Mouse (Mus musculus) hindbrain, postnatal 0 days (tissue): Measurements from ENCODE around the gene Ankrd23. TPM values are rescaled to one million over a fixed set of nuclear protein-coding genes. Genes with fewer than 3 reads are reported as not detected.

Experiments
- ATAC-seq: fragments of 200-750 bp; cut with Nextera tagmentation; 2 replicates; pipeline ENCODE4 v1.8.0; 2017; ENCODE audit warnings: mild to moderate bottlenecking, moderate TSS enrichment, moderate library complexity
- DNase-seq: peaks from one replicate; pipeline ENCODE4 v3.0.0-alpha.2; 2015; ENCODE audit warnings: low spot score
- H3K27ac ChIP-seq: fragments of 300-500 bp; sonication (generic); 2 replicates; pipeline ENCODE4 v1.5.1; 2014; ENCODE audit warnings: mild to moderate bottlenecking
- H3K27me3 ChIP-seq: fragments of 300-500 bp; sonication (generic); 2 replicates; pipeline ENCODE4 v1.6.1; 2014; ENCODE audit warnings: low read length, mixed read lengths; ENCODE audit not compliant: insufficient read depth
- H3K36me3 ChIP-seq: fragments of 300-500 bp; sonication (generic); 2 replicates; pipeline ENCODE4 v1.6.1; 2014; ENCODE audit warnings: low read length, mixed read lengths; ENCODE audit not compliant: insufficient read depth
- H3K4me1 ChIP-seq: fragments of 300-500 bp; sonication (generic); 2 replicates; pipeline ENCODE4 v1.6.1; 2014; ENCODE audit warnings: antibody characterized with exemption, low read length, mixed read lengths; ENCODE audit not compliant: insufficient read depth
- H3K4me2 ChIP-seq: fragments of 300-500 bp; sonication (generic); 2 replicates; pipeline ENCODE4 v1.6.1; 2014; ENCODE audit warnings: low read depth, mild to moderate bottlenecking, low read length, moderate library complexity, mixed read lengths
- H3K4me3 ChIP-seq: fragments of 300-500 bp; sonication (generic); 2 replicates; pipeline ENCODE4 v1.5.1; 2014; ENCODE audit warnings: low read length
- H3K9ac ChIP-seq: fragments of 300-500 bp; sonication (generic); replicated peaks from 2 replicates; pipeline ENCODE4 v1.6.1; 2014; ENCODE audit warnings: mild to moderate bottlenecking, low read length, moderate library complexity, mixed read lengths
- H3K9me3 ChIP-seq: fragments of 300-500 bp; sonication (generic); 2 replicates; pipeline ENCODE4 v1.6.1; 2016; ENCODE audit warnings: low read length, mixed read lengths
- CTCF ChIP-seq: IDR thresholded peaks from 2 replicates; pipeline ENCODE4 v1.5.1; 2016; ENCODE audit warnings: antibody characterized with exemption, control low read depth, low read depth
- WGBS: fragments of 180-500 bp; shearing (Covaris S2); extraction: QIAGEN DNeasy Blood & Tissue Kit; methylation state at CpG from one replicate; pipeline ENCODE4 v1.1.7; 2014; 5-methylcytosine and 5-hydroxymethylcytosine counted together
- polyA plus RNA-seq: library from polyadenylated mRNA; unstranded; fragments of >200 nt; fragmentation: Nextera tagmentation; extraction: Ambion mirVana; gene quantifications from 2 replicates; pipeline ENCODE4 v1.2.1, GENCODE M21; 2015
- total RNA-seq: library from RNA; depleted of rRNA; stranded (reverse); fragments of >200 nt; gene quantifications from 2 replicates; pipeline ENCODE4 v1.2.3, GENCODE M21; 2014

Ankrd23 gene
- total and polyA plus RNA-seq, 2 experiments from 2014 or later, result 11.2 to 11.5 TPM

DNA sequence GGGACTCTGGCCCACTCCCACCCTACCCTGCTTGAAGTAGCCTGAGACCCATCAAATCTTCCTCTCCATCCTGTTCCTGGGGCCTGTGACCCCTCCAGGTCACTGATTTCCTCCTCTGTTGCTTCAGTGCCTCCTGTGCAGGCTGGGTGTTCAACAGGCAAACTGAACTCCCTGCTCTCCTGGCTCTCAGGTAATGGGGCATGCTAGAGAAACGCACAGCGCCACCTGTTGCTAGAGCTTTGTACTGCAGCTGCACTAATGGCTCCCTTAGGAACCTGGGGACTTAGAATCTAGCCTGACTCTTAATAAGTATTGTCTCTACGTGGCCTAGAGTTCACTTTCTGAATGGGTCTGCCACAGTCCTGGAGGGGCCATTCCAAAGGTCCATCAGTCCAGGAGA lies 35.4 kb downstream of the Ankrd23 start:
- Histone ChIP-seq H3K36me3 (peaks cover 19% of the 10 kb centered on the region), H3K9ac (no peak overlapping the region), H3K9me3 (no peaks in the 10 kb centered on the region), H3K27me3 (no peaks in the 10 kb centered on the region), H3K27ac (no peak overlapping the region), H3K4me1 (no peaks in the 10 kb centered on the region), H3K4me3 (no peak overlapping the region), H3K4me2 (no peak overlapping the region)
- peak; percentile 93 for TF ChIP-seq CTCF
- ATAC-seq (peak; percentile 43), DNase-seq (peak; percentile 85)
- 5% methylated on average over 3 of the region's 3 CpGs for WGBS

DNA sequence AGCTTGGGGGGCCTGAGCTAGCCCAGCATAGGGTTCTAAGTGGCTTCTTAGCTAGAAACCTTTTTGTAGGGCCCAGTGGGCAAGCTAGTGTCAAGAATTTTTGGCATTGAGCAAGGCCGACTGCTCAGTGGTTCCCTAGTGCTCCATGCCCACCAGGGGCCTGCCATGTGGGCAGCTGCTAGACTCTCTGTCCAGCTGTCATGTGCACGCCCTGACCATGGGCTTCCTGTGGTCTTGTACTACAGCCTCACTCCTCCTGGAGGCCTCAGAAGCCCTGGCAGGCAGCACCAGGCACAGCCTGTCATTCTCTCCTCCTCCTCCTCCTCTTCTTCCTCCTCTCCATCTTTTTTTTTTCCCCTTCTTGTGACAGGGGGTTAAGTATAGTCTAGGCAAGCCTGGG lies 39.4 kb downstream of the Ankrd23 start:
- Histone ChIP-seq H3K9me3 (no peaks in the 10 kb centered on the region), H3K27ac (no peak overlapping the region), H3K27me3 (no peaks in the 10 kb centered on the region), H3K36me3 (peaks cover 19% of the 10 kb centered on the region), H3K4me2 (no peak overlapping the region), H3K4me1 (no peaks in the 10 kb centered on the region), H3K4me3 (no peak overlapping the region), H3K9ac (no peak overlapping the region)
- ATAC-seq (no peak), DNase-seq (no peak)
- TF ChIP-seq CTCF, result no peak
- 48% methylated on average over 2 of the region's 2 CpGs for WGBS

DNA sequence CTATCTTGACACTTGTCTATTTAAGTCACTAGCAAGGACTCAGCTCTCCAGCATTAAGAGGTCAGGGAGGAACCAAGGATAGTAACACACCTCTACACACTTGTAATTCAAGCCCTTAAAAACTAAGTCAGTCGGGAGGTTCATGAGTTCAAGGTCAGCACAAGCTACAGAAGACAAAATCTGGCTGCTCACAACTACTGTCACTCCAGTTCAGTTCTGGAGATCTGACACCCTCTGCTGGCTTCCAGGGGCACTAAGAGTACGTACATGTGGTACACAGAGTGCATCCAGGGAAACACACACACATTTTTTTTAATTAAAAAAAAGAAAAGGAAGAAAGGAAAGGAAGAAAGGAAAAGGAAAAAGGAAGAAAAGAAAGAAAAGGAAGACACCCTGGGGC lies 40.0 kb downstream of the Ankrd23 start:
- WGBS, result 50% methylated on average over 2 of the region's 2 CpGs
- no peaks in the 10 kb centered on the region for H3K27me3 ChIP-seq
- TF ChIP-seq CTCF, result peak; percentile 64
- H3K9me3 ChIP-seq, result no peaks in the 10 kb centered on the region
- no peak overlapping the region for H3K9ac ChIP-seq
- H3K4me2 ChIP-seq, result no peak overlapping the region
- DNase-seq (peak; percentile 70), ATAC-seq (peak; percentile 55; the same call in 1 of the 2 replicates)
- no peak overlapping the region for H3K4me3 ChIP-seq
- no peak overlapping the region for H3K27ac ChIP-seq
- H3K36me3 ChIP-seq, result peaks cover 19% of the 10 kb centered on the region
- H3K4me1 ChIP-seq, result no peaks in the 10 kb centered on the region

DNA sequence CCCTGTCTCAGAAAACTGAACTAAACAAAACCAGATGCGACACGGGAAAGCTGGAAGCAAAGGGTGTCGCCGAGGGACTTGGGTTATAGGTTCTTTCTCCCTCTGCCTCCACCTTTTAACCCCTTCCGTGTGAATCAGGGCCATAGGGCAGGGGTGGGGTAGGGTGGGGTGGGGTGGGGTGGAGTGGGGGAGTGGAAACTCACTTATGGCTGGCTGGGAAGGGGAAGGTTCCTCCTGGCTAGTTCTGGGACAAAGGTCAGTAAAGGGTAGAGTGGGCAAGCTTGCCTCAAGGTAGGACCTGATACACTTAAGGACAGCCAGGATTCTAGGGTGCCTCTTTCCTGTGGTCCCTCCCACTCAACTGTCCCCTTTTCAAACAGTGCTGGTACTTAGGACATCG lies 43.4 kb downstream of the Ankrd23 start:
- Histone ChIP-seq H3K4me2 (no peak overlapping the region), H3K36me3 (no peaks in the 10 kb centered on the region), H3K4me3 (no peak overlapping the region), H3K9ac (no peak overlapping the region), H3K4me1 (no peaks in the 10 kb centered on the region), H3K27ac (no peak overlapping the region), H3K9me3 (no peaks in the 10 kb centered on the region), H3K27me3 (no peaks in the 10 kb centered on the region)
- ATAC-seq (no peak), DNase-seq (no peak)
- TF ChIP-seq CTCF, result no peak
- 81% methylated on average over 6 of the region's 6 CpGs for WGBS

DNA sequence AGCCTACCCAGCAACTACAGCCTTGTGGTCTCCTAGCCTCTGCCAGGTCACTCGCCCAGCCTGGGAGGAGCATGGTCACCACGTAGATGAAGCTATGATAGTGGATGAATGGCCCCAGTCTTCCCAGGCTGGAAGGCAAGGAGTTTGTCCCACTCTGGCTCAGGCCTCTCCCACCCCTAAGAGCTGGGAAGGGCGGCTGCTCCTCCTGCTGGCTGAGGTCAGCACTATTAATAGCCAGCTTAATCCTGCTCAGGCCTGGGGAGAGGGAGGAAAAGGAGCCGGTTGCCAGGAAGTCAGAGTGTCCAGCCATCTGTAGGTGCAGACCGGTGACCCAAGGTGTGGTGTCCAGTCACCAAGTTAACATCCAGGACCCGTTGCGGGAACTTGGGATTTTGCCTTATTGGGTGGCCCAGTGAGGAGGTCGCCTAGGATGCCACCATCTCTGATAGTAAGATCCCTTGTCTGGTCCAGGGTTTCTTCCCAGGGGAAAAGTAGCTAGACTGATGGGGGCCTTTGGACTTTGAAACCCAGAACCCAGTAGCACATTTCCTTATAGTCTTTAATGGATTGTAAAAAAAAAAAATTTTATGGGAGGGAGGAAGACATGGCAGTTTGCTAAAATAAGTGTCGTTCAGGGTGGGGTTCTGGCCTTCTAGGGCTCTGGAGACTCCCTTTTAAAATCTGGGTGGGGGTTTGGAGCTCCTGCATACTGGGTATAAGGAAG lies 44.1 kb downstream of the Ankrd23 start:
- no peak overlapping the region for H3K4me2 ChIP-seq
- WGBS, result 51% methylated on average over 9 of the region's 9 CpGs
- no peaks in the 10 kb centered on the region for H3K27me3 ChIP-seq
- DNase-seq (peak; percentile 57), ATAC-seq (peak; percentile 80)
- H3K9me3 ChIP-seq, result no peaks in the 10 kb centered on the region
- TF ChIP-seq CTCF, result peak; percentile 71
- H3K27ac ChIP-seq, result no peak overlapping the region
- no peak overlapping the region for H3K9ac ChIP-seq
- no peaks in the 10 kb centered on the region for H3K4me1 ChIP-seq
- H3K36me3 ChIP-seq, result no peaks in the 10 kb centered on the region
- H3K4me3 ChIP-seq, result no peak overlapping the region

DNA sequence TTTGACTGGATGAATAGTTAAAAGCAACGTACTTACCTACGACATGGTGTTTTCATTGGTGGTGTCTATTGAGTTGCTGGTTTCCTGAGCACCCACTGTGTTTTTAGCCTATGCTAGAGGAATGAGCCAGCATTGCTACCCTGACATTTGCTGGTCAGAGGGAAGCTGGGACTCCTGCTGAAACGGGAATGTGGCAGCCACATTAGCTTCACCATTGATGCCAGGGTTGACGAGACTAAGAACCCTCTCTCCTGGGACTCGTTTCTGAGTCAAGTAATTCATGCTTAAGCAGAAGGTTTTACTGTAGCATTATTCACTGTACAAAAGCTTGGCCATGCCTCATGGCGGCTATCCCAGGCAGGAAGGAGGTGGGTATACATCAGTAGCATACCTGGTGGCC lies 47.0 kb downstream of the Ankrd23 start:
- DNase-seq, result no peak
- Histone ChIP-seq H3K27me3 (no peaks in the 10 kb centered on the region), H3K36me3 (no peaks in the 10 kb centered on the region), H3K9me3 (no peaks in the 10 kb centered on the region), H3K4me2 (no peak overlapping the region), H3K9ac (no peak overlapping the region), H3K4me3 (no peak overlapping the region), H3K4me1 (no peaks in the 10 kb centered on the region), H3K27ac (no peak overlapping the region)
- no peak for ATAC-seq
- no peak for TF ChIP-seq CTCF
- 61% methylated on average over 6 of the region's 6 CpGs for WGBS

DNA sequence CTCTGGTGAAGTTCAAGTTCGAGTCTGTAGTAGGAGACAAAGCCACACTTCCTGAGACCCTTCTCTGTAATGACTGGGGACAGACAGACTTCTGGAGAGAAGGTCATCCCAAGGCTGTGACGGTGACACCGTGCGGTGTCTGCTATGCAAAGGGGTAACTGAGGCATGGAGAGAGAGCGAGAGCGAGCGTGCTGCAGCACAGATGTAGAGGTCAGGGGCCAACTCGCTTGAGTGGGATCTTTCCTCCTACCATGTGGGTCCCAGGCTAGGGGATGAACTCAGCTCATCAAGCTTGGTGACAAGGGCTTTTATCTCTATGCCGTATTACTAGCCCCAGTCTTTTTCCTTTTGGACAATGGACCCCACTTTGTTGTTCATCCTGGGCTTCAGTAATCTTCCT lies 49.6 kb downstream of the Ankrd23 start:
- DNase-seq, result no peak
- H3K4me3 ChIP-seq, result no peak overlapping the region
- ATAC-seq, result no peak
- no peaks in the 10 kb centered on the region for H3K27me3 ChIP-seq
- no peaks in the 10 kb centered on the region for H3K4me1 ChIP-seq
- H3K36me3 ChIP-seq, result no peaks in the 10 kb centered on the region
- TF ChIP-seq CTCF, result no peak
- no peak overlapping the region for H3K4me2 ChIP-seq
- H3K9ac ChIP-seq, result no peak overlapping the region
- no peaks in the 10 kb centered on the region for H3K9me3 ChIP-seq
- no peak overlapping the region for H3K27ac ChIP-seq
- WGBS, result 58% methylated on average over 9 of the region's 9 CpGs
